Mouse (Mus musculus) spleen, postnatal 14 days (tissue): Measurements from ENCODE around the gene Capn9.

Experiments used
- DNase-seq, 2 experiments: peaks; one replicate each; pipeline ENCODE4 v3.0.0; 2021 to 2022; ENCODE audit warnings: low spot score in 2 of 2

Gene Capn9

GRCm38 (mm10) chr8:124575811-124576210, at the start of gene Capn9:
Gene Capn9, plus strand, starts transcription at chr8:124576111.
- no peak for DNase-seq

DNA sequence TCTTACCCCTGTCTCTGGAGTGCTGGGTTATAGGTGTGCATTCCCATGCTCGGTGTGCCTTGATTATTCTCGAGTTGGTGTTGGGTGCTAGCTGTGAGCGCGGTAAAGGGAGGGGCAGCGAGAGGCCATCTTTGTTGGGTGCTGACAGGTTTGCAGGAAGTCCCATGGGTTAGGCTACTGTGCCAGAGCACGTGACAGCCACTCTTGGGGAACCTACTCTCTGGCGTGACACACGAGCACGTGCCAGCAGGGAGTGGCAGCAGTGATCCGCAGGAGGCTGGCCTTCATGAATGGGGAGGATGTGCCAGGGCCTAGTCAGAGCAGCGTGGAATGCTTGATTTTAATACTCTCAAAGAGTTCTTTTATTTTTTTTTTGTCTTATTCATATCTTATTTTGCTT, 49.6 kb upstream of the Capn9 start:
- DNase-seq = no peak

DNA sequence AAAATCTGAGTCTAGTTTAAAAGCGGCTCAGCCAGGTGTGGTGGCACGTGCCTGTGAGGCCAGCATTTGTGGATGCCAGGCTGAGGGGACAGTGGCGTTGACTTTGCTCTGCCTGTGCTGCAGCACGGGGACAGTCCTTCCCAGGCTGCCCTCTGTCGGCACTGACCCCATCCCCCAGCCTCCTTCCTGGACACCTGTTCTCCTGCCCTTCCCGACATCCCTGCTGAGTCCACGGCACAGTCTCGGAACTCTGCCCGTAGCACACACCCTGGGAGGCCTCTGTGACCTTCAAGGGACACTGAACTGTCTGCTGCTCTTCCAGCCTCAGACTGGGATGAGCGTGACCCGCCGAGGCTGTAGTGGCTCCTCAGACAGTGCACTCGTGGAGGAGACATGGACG, 45.8 kb upstream of the Capn9 start:
- DNase-seq = no peak

- DNase-seq = no peak
Measured at GRCm38 (mm10) chr8:124530556-124530955, 45.4 kb upstream of the Capn9 start.

GRCm38 (mm10) chr8:124530996-124531395, 44.9 kb upstream of the Capn9 start:
- no peak for DNase-seq

- DNase-seq = no peak
Measured at GRCm38 (mm10) chr8:124532626-124533025, 43.3 kb upstream of the Capn9 start.

DNA sequence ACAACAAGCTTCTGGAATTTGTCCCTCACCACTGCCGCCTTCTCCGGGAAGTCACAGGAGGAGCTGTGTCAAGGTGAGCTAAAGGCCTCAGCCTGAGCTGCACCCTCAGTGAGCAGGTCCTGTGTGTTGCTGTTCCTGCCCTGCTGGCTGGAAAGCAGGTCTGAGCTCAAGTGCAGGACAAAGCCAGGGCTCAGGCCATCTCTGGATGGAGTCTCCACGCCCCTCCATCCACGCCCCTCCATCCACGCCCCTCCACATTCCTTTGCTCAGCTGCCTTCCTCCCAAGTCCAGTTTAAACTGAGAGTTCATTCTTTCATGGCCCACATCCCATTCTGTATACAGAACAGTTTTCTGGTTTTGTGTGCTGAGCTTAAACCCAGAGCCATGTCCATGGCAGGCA, 40.5 kb upstream of the Capn9 start:
- no peak for DNase-seq

GRCm38 (mm10) chr8:124540906-124541305, 35.0 kb upstream of the Capn9 start:
- DNase-seq = no peak

GRCm38 (mm10) chr8:124542001-124542400, 33.9 kb upstream of the Capn9 start:
- no peak for DNase-seq

- no peak for DNase-seq
Measured at GRCm38 (mm10) chr8:124543272-124543671, 32.6 kb upstream of the Capn9 start.

DNA sequence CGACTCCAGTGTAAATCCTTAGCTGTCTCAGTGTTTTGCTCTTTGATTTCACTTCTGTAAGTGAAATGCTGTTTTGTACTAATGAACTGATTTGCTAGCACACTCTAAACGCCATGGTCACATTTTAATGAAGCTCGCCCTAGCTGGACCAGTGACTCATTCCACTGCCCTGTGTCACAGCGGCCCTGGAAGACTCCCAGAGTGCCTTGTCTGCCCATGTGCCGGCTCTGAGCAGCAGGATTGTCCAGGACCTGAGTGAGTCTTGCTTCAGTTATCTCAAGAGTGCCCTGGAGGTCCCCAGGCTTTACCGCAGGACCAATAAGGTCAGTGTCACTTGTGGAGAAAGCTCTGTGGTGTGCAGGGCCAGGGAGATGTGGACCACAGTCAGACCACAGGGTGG, 29.5 kb upstream of the Capn9 start:
- DNase-seq = no peak

DNA sequence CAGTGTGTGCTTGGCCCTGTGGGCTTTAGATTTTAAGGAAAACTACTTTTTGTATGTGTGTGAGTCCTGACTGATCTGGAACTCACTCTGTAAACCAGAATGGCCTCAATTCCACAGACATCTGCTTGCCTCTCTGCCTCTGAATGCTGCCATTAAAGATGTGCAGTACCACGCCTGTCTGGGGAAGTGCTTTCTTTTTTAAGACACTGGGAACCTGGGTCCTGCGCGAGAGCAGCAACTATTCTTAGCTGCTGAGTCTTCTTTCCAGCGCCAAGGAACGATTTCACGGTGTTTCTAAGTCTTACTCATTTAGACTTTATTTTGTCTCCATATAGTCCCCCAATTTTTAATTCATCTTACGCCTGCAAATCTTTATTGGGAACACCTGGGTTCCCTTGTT, 29.1 kb upstream of the Capn9 start:
- DNase-seq = no peak

- DNase-seq = no peak
Measured at GRCm38 (mm10) chr8:124547269-124547668, 28.6 kb upstream of the Capn9 start.

DNA sequence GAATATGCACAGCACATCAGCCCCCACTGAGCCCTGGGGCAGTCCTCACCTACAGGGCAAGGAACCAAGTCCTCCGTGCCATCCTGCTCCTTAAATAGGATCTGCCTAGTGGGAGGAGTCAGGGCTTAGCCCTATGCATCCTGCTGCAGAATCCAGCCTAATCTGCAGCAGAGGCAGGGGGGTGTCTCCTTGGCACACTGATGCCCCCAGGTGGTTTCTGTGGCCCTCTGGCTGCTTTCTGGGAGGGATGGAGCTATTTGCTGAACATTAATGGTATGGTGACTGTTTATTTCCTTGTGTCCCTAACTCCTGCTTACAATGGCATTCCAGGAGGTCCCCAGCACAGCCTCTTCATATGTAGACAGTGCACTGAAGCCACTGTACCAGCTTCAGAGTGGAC, 27.7 kb upstream of the Capn9 start:
- no peak for DNase-seq

DNA sequence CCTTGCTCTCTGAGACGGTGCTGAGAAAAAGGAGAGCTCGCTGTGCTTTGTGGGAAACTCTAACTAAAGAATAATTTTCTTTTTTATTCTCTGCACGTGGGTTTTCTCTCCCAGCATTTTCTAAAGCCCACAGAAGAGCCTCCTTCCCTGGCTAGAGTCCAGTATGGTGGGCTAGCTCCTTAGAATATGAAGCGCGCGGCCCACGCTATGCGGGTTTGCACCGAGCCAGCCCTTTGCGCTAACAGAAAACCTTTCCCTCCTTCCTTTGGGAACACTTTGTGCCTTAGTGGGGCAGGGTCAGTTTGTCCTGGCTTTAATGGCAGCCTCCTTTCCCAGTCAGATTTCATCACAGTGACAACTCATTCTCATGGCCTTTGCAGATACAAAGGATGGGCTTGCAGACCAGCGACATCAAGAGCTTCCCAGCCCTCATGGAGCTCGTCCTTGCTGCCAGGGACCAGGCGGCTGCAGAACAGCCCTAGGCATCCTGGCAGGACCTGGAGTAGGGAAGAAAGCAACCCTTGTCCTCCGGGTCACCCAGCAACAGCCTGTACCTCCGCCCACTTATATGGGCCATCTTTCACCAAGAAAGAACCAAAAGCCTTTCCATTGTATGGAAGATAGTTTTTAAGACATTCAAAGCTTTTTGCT, 24.8 kb upstream of the Capn9 start:
- no peak for DNase-seq

- no peak for DNase-seq
Measured at GRCm38 (mm10) chr8:124555113-124555750, 20.7 kb upstream of the Capn9 start.

- DNase-seq = no peak
Measured at GRCm38 (mm10) chr8:124556164-124556563, 19.7 kb upstream of the Capn9 start.

- no peak for DNase-seq
Measured at GRCm38 (mm10) chr8:124556658-124557057, 19.3 kb upstream of the Capn9 start.

GRCm38 (mm10) chr8:124557476-124557875, 18.4 kb upstream of the Capn9 start:
- DNase-seq = no peak

- DNase-seq = no peak
Measured at GRCm38 (mm10) chr8:124567126-124567525, 8.8 kb upstream of the Capn9 start.

DNA sequence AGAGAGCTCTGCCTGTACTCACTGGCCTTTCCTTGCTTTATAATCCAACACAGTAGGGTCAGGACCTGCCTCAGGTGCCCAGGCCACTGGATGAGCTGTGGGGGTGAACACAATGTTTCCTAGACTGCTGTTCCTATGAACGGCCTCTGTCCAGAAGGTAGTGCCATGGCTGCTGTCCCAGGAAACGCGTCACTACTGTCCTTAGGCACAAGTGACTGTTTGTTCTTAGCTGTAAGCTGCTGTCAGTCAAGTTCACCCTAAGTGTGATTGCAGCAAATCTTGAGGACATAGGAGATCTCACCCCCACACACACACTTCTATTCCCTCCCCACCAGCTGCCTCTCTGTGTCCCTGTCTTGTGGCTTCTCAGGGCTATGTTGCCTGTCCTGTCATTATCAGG, 8.3 kb upstream of the Capn9 start:
- no peak for DNase-seq

DNA sequence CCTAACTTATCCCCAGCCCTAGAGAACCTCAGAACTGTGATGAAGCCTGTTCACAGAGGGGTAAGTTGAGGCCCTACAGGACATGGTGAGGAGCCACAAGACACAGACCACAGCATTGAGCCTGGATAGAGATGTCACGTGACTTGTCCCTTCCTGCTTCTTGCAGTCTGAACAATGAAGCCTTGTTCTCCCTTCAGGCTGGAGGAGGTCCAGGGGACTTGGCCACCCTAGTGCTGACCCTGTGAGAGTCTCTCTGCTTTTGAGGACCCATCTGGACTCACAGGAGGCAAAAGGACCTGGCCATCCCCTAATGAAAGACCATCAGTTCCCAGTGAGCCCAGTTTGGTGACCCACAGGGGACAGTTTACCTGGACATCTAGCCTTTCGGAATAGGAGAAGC, 6.8 kb upstream of the Capn9 start:
- DNase-seq = no peak

DNA sequence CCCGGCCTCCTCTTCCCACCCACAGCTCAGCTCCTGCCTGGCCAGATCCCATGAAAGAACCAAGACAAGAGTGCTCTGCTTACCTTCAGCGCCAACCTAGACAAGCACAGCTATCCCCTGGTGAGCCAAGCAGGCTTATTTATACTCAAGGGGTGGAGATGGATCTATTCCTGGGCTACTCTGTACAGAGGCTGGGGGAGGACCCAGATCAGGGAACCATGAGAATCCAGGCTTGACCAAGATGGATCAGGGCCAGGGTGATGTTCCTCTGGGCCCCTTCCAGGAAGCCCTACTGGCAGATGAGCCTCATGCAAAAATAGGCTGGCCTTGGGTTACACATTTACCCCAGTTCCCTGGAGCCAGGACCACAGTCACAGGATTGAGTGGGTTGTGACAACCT, 6.3 kb upstream of the Capn9 start, which contains the start of gene Agt:
Gene Agt (minus strand): TSS at position 114 of the 400 bp plus-strand sequence.
- DNase-seq = no peak
